Mouse (Mus musculus) CD4-positive helper T cell, adult 2 months (primary cell): Measurements from ENCODE around the gene Gpc2.

Source experiments
- DNase-seq: peaks from one replicate; pipeline ENCODE4 v3.0.0-alpha.2; 2012; ENCODE audit warnings: low read depth, missing footprints, low spot score

Gpc2 gene

GRCm38 (mm10) chr5:138279585-138280424, at the start of gene Gpc2, which contains the start of the genes Gm43720 and Stag3:
Gene Gpc2, minus strand, starts transcription at chr5:138280005.
Gene Gm43720, minus strand, starts transcription at chr5:138279958.
Gene Stag3, plus strand, starts transcription at chr5:138280240.
- peak; percentile 93 for DNase-seq

- DNase-seq, result no peak
These were observed 33.0 kb upstream of the Gpc2 start for GRCm38 (mm10) chr5:138312795-138313194.

GRCm38 (mm10) chr5:138299613-138300012, 19.8 kb upstream of the Gpc2 start:
- no peak for DNase-seq

GRCm38 (mm10) chr5:138294158-138294557, 14.4 kb upstream of the Gpc2 start:
- DNase-seq, result no peak

GRCm38 (mm10) chr5:138291638-138292037, 11.8 kb upstream of the Gpc2 start:
- DNase-seq, result no peak

GRCm38 (mm10) chr5:138287861-138288260, 8.1 kb upstream of the Gpc2 start:
- DNase-seq, result no peak

- no peak for DNase-seq
These were observed 3.7 kb upstream of the Gpc2 start for GRCm38 (mm10) chr5:138283540-138283939.

- DNase-seq, result no peak
These were observed 2.0 kb upstream of the Gpc2 start for GRCm38 (mm10) chr5:138281798-138282197.

- DNase-seq, result no peak
These were observed 1.0 kb upstream of the Gpc2 start for GRCm38 (mm10) chr5:138280829-138281228.

- no peak for DNase-seq
These were observed 592 bp upstream of the Gpc2 start for GRCm38 (mm10) chr5:138280425-138280768.

- DNase-seq, result no peak
These were observed 1.8 kb downstream of the Gpc2 start for GRCm38 (mm10) chr5:138277994-138278393.

GRCm38 (mm10) chr5:138275216-138276050, 4.4 kb downstream of the Gpc2 start:
- no peak for DNase-seq

- no peak for DNase-seq
These were observed 5.6 kb downstream of the Gpc2 start for GRCm38 (mm10) chr5:138274186-138274585.

GRCm38 (mm10) chr5:138272409-138272923, 7.3 kb downstream of the Gpc2 start, which contains the start of gene Gal3st4:
Gene Gal3st4, minus strand, starts transcription at chr5:138272840.
- DNase-seq, result no peak

- DNase-seq, result no peak
These were observed 8.6 kb downstream of the Gpc2 start for GRCm38 (mm10) chr5:138271232-138271631.

GRCm38 (mm10) chr5:138268980-138269379, 10.8 kb downstream of the Gpc2 start:
- DNase-seq, result no peak

GRCm38 (mm10) chr5:138267114-138267513, 12.7 kb downstream of the Gpc2 start:
- no peak for DNase-seq

GRCm38 (mm10) chr5:138265712-138266111, 14.1 kb downstream of the Gpc2 start:
- DNase-seq, result no peak

- DNase-seq, result no peak
These were observed 15.6 kb downstream of the Gpc2 start for GRCm38 (mm10) chr5:138264207-138264578.

- peak; percentile 93 for DNase-seq
These were observed 16.3 kb downstream of the Gpc2 start, which contains the start of gene BC037034 for GRCm38 (mm10) chr5:138263260-138264206. Gene BC037034, minus strand, starts transcription at chr5:138264033.
